Mouse (Mus musculus) midbrain, postnatal 0 days (tissue): ENCODE results near the gene Dkc1. TPM values are rescaled to one million over a fixed set of nuclear protein-coding genes. Genes with fewer than 3 reads are reported as not detected.

Experiments used
- ATAC-seq: fragments of 200-750 bp; cut with Nextera tagmentation; 2 replicates; pipeline ENCODE4 v1.8.0; 2017; ENCODE audit warnings: moderate number of reproducible peaks, mild to moderate bottlenecking, moderate TSS enrichment, moderate library complexity; ENCODE audit not compliant: low FRiP score
- DNase-seq: peaks from one replicate; pipeline ENCODE4 v3.0.0-alpha.2; 2015; ENCODE audit warnings: low spot score
- H3K27ac ChIP-seq: fragments of 300-500 bp; sonication (generic); 2 replicates; pipeline ENCODE4 v1.5.1; 2014; ENCODE audit warnings: low read depth, mild to moderate bottlenecking, low read length, mixed read lengths
- H3K27me3 ChIP-seq: fragments of 300-500 bp; sonication (generic); 2 replicates; pipeline ENCODE4 v1.6.1; 2014; ENCODE audit warnings: low read length, control low read depth, mixed read lengths; ENCODE audit not compliant: insufficient read depth
- H3K36me3 ChIP-seq: fragments of 300-500 bp; sonication (generic); 2 replicates; pipeline ENCODE4 v1.6.1; 2014; ENCODE audit warnings: low read length, control low read depth, mixed read lengths; ENCODE audit not compliant: insufficient read depth
- H3K4me1 ChIP-seq: fragments of 300-500 bp; sonication (generic); 2 replicates; pipeline ENCODE4 v1.6.1; 2014; ENCODE audit warnings: mild to moderate bottlenecking, control low read depth, antibody characterized with exemption, low read length, mixed read lengths; ENCODE audit not compliant: insufficient read depth
- H3K4me2 ChIP-seq: fragments of 300-500 bp; sonication (generic); 2 replicates; pipeline ENCODE4 v1.6.1; 2014; ENCODE audit warnings: low read depth, mild to moderate bottlenecking, low read length, mixed read lengths; ENCODE audit not compliant: poor library complexity, severe bottlenecking
- H3K4me3 ChIP-seq: fragments of 300-500 bp; sonication (generic); 2 replicates; pipeline ENCODE4 v1.5.1; 2014; ENCODE audit warnings: low read depth, mild to moderate bottlenecking, low read length, moderate library complexity
- H3K9ac ChIP-seq: fragments of 300-500 bp; sonication (generic); replicated peaks from 2 replicates; pipeline ENCODE4 v1.6.1; 2014; ENCODE audit warnings: mild to moderate bottlenecking, low read length, moderate library complexity, mixed read lengths; ENCODE audit not compliant: poor library complexity, severe bottlenecking
- H3K9me3 ChIP-seq: fragments of 300-500 bp; sonication (generic); 2 replicates; pipeline ENCODE4 v1.6.1; 2016; ENCODE audit warnings: low read length, control low read depth
- CTCF ChIP-seq: IDR thresholded peaks from 2 replicates; pipeline ENCODE4 v1.5.1; 2016; ENCODE audit warnings: antibody characterized with exemption, mild to moderate bottlenecking
- WGBS: fragments of 180-500 bp; shearing (Covaris S2); extraction: QIAGEN DNeasy Blood & Tissue Kit; methylation state at CpG from one replicate; pipeline ENCODE4 v1.1.7; 2014; 5-methylcytosine and 5-hydroxymethylcytosine counted together
- polyA plus RNA-seq: library from polyadenylated mRNA; unstranded; fragments of >200 nt; fragmentation: Nextera tagmentation; extraction: Ambion mirVana; gene quantifications from 2 replicates; pipeline ENCODE4 v1.2.1, GENCODE M21; 2015
- total RNA-seq: library from RNA; depleted of rRNA; stranded (reverse); fragments of >200 nt; gene quantifications from 2 replicates; pipeline ENCODE4 v1.2.3, GENCODE M21; 2014; rRNA removed

Dkc1 gene
- total and polyA plus RNA-seq, 2 experiments from 2014 or later, result 14.4 to 47.6 TPM

- Histone ChIP-seq H3K27me3 (no peaks in the 10 kb centered on the region), H3K4me3 (no peak overlapping the region), H3K9me3 (no peaks in the 10 kb centered on the region), H3K9ac (no peak overlapping the region), H3K4me2 (no peak overlapping the region), H3K36me3 (no peaks in the 10 kb centered on the region), H3K27ac (no peak overlapping the region), H3K4me1 (no peaks in the 10 kb centered on the region)
- ATAC-seq, result no peak
- no peak for TF ChIP-seq CTCF
- 83% methylated on average over 2 of the region's 2 CpGs for WGBS
- DNase-seq, result no peak
These were observed 54.6 kb downstream of the Dkc1 start for GRCm38 (mm10) chrX:75150304-75150703.

GRCm38 (mm10) chrX:75152249-75152648 is 56.6 kb downstream of the Dkc1 start:
- H3K27ac ChIP-seq, result no peak overlapping the region
- 48% methylated on average over 1 of the region's 1 CpGs for WGBS
- no peaks in the 10 kb centered on the region for H3K36me3 ChIP-seq

DNA sequence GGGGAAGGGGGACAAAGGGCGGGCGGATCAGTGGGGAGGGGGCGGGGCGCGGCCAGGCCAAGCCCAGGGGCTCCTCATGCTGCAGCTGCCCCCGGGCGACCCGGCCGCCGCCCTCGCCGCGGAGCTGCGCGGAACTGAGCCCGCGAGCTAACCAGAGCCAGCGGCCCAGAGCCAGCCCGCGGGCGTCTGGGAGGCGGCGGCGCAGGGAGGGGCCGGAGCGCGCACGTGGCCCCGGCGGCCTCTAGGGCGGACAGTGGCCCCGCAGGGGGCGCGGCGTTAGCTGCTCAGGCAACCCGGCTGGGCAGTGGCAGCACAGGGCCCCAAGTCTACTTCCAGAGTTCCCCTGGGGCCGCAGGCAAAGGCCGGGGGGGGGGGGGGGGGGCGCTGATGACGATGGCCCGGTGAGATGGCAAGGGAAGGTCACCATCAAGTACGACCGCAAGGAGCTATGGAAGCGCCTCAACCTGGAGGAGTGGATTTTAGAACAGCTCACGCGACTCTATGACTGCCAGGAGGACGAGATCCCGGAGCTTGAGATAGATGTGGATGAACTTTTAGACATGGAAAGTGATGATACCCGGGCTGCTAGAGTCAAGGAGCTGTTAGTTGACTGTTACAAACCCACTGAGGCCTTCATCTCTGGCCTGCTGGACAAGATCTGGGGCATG is 60.1 kb downstream of the Dkc1 start:
- Histone ChIP-seq H3K9ac (peak overlapping the region; percentile 55; the same call in 1 of the 2 replicates), H3K9me3 (no peaks in the 10 kb centered on the region), H3K4me2 (peak overlapping the region; percentile 62), H3K27me3 (no peaks in the 10 kb centered on the region), H3K27ac (no peak overlapping the region), H3K4me1 (no peaks in the 10 kb centered on the region), H3K36me3 (no peaks in the 10 kb centered on the region), H3K4me3 (peak overlapping the region; percentile 43)
- ATAC-seq (peak; percentile 49; the same call in 1 of the 2 replicates), DNase-seq (peak; percentile 26)
- no peak for TF ChIP-seq CTCF
- WGBS, result 30% methylated on average over 10 of the region's 49 CpGs

More at GRCm38 (mm10) chrX:75152249-75152648, 56.6 kb downstream of the Dkc1 start:
- no peaks in the 10 kb centered on the region for H3K9me3 ChIP-seq
- H3K4me3 ChIP-seq, result no peak overlapping the region
- no peak for TF ChIP-seq CTCF
- no peak overlapping the region for H3K4me2 ChIP-seq
- H3K4me1 ChIP-seq, result no peaks in the 10 kb centered on the region
- DNase-seq (no peak), ATAC-seq (no peak)
- no peaks in the 10 kb centered on the region for H3K27me3 ChIP-seq
- H3K9ac ChIP-seq, result no peak overlapping the region

Other genes starting within 250 kb of the Dkc1 start
- 2.2 and 5.5 TPM in 2 replicates for gene Gab3, start 10.4 kb upstream of the Dkc1 start, total RNA-seq
- gene Gab3, start 10.4 kb upstream of the Dkc1 start, polyA plus RNA-seq, result 4.5 and 4.7 TPM in 2 replicates
- 13.0 and 14.2 TPM in 2 replicates for gene Mpp1, start 35.2 kb downstream of the Dkc1 start, total RNA-seq
- 18.6 and 19.8 TPM in 2 replicates for gene Mpp1, start 35.2 kb downstream of the Dkc1 start, polyA plus RNA-seq
- gene Smim9, start 67.9 kb downstream of the Dkc1 start, total RNA-seq, result not detected in 2 replicates
- not detected in 2 replicates for gene Smim9, start 67.9 kb downstream of the Dkc1 start, polyA plus RNA-seq